Mouse (Mus musculus) olfactory bulb, adult 2 months (tissue): Measurements from ENCODE around the gene Slfnl1.

ENCODE experiments used
- CTCF ChIP-seq: fragments of 200-500 bp; IDR thresholded peaks from 2 replicates; pipeline ENCODE4 v1.5.1; 2012; ENCODE audit warnings: low read depth, mild to moderate bottlenecking, low read length, moderate library complexity; ENCODE audit not compliant: insufficient read depth
- POLR2A ChIP-seq: fragments of 200-500 bp; IDR thresholded peaks from 2 replicates; pipeline ENCODE4 v1.6.1; 2012; ENCODE audit warnings: mild to moderate bottlenecking, low read depth, low read length, moderate library complexity; ENCODE audit not compliant: insufficient read depth

DNA sequence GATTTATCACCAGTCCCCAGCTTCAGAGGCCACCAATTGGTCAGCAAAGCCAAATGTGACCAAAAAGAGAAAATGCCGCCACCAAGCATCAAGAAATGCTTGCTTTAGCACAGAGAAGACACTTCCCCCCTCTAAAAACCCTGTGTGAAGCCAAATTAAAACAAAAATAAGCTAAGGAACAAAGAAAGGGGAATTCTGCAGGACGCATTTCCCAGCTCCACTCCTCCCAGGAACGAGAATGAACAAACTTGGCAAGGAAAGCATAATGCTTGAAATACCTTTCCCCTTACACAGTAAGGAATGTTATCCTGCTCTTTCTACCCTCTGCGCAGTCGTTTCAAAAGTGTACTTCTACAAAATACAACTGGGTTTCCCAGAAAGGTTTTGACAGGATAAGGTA lies 36.0 kb downstream of the Slfnl1 start:
- TF ChIP-seq POLR2A: no peak
- no peak for TF ChIP-seq CTCF
